In the genomic region with DNA sequence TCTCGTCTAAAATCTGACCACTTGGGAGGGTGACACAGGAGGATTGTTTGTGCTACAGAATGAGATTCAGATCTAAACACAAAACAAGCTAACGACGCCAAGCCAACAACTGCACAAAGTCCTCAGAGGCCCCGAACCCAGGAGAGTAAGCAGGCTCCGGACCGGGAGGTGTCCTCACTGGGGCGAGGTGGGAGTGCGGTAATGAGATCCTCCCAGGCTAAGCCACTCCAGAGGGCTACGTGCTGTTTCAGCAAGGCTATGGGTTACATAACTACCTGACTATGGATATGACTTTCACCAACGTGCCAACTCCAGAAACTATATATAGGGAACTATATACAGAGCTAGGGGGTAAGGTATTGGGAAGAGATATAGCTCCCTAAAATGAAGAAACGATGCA, we compare ENCODE assay signal across 15 mouse cellular contexts.
"Had no signal": no experiment of that assay in that cellular context is flagged by ENCODE, and none has a peak within 500 bp of the region (broad histone marks: within the 10 kb centered on the region; RNA-seq: fewer than 3 reads in every experiment).

No protein-coding gene starts in this region.

- H3K9me3 ChIP-seq: limb, embryonic 10.5 days; liver, embryonic 12.5 days; lung, embryonic 15.5 days; midbrain, embryonic 12.5 days; neural tube, embryonic 13.5 days; stomach, embryonic 15.5 days had no signal

- ATAC-seq: liver, embryonic 12.5 days; midbrain, embryonic 16.5 days had no signal

- H3K27me3 ChIP-seq: liver, embryonic 12.5 days; lung, embryonic 15.5 days; midbrain, embryonic 12.5 days; neural tube, embryonic 13.5 days; stomach, embryonic 15.5 days had no signal

- H3K27ac ChIP-seq: left cerebral cortex, adult 2 months; limb, embryonic 10.5 days; liver, embryonic 12.5 days; lung, embryonic 15.5 days; macrophage; midbrain, embryonic 12.5 days; neural tube, embryonic 13.5 days; stomach, embryonic 15.5 days had no signal

- H3K9ac ChIP-seq: liver, embryonic 12.5 days; lung, embryonic 15.5 days; midbrain, embryonic 12.5 days; neural tube, embryonic 13.5 days; stomach, embryonic 15.5 days had no signal

- DNase-seq: kidney, postnatal 25 days; lung, postnatal 14 days; retina, postnatal 1 day; right cerebral cortex, postnatal 4 days; thymus, adult 2 months; thymus, postnatal 25 days had no signal

- H3K4me2 ChIP-seq: liver, embryonic 12.5 days; lung, embryonic 15.5 days; midbrain, embryonic 12.5 days; neural tube, embryonic 13.5 days; stomach, embryonic 15.5 days had no signal

- H3K4me3 ChIP-seq: left cerebral cortex, adult 2 months; limb, embryonic 10.5 days; liver, embryonic 12.5 days; lung, embryonic 15.5 days; midbrain, embryonic 12.5 days; neural tube, embryonic 13.5 days; stomach, embryonic 15.5 days had no signal

- H3K4me1 ChIP-seq: limb, embryonic 10.5 days; liver, embryonic 12.5 days; lung, embryonic 15.5 days; midbrain, embryonic 12.5 days; neural tube, embryonic 13.5 days; stomach, embryonic 15.5 days had no signal
